In genomic region chr3:145992796-145993195, GRCm38 (mm10) we compare ENCODE assay signal across 9 mouse cellular contexts. TPM values are rescaled to one million over a fixed set of nuclear protein-coding genes. Genes with fewer than 3 reads are reported as not detected.
DNase-seq lines count a peak whose midpoint lies in the region; ATAC-seq and TF ChIP-seq lines count a peak whose summit lies in the region.
"Had no signal": no experiment of that assay in that cellular context is flagged by ENCODE, and none has a peak within 500 bp of the region (broad histone marks: within the 10 kb centered on the region; RNA-seq: fewer than 3 reads in every experiment).

No protein-coding gene starts in this region.

- no peaks in the 10 kb centered on the region for H3K9me3 ChIP-seq in limb, embryonic 14.5 days (ENCODE audit: control insufficient read depth, low read length)
- H3K9me3 ChIP-seq in limb, embryonic 10.5 days (replicated peaks): no peaks in the 10 kb centered on the region
- no peaks in the 10 kb centered on the region for H3K9me3 ChIP-seq in heart, embryonic 15.5 days (replicated peaks)

- no peak overlapping the region for H3K9ac ChIP-seq in limb, embryonic 14.5 days (ENCODE audit: low read depth, low read length, severe bottlenecking)
- peak overlapping the region; percentile 29; the same call in 1 of the 2 replicates for H3K9ac ChIP-seq in heart, embryonic 15.5 days

- TF ChIP-seq POLR2A in limb, embryonic 14.5 days (IDR thresholded peaks at IDR 0.05; ENCODE audit: borderline replicate concordance, extremely low read depth, insufficient read depth, insufficient read length): no peak

- no peak for ATAC-seq in limb, embryonic 14.5 days (ENCODE audit: low FRiP score, low read depth)
- ATAC-seq in heart, embryonic 15.5 days (replicated peaks; ENCODE audit: insufficient number of reproducible peaks, insufficient read depth, low FRiP score, low read depth): no peak

- intact Hi-C loops in left cerebral cortex, postnatal 10 days (cut with DNase I): no loop called here

- peak; percentile 40 for DNase-seq in limb, embryonic 14.5 days (ENCODE audit: low spot score)
- DNase-seq in limb, embryonic 10.5 days (ENCODE audit: low spot score): no peak
- DNase-seq in adrenal gland, postnatal 36 days: peak; percentile 51 to 68
- peak; percentile 84 for DNase-seq in lung, postnatal 10 days
- DNase-seq in thymus, postnatal 14 days: no peak
- no peak for DNase-seq in left cerebral cortex, postnatal 10 days (ENCODE audit: extremely low spot score in 1 of 2, low spot score in 2 of 2)
- no peak for DNase-seq in right cerebral cortex, postnatal 4 days
- DNase-seq: cerebellum, adult 11 months had no signal

- H3K27ac ChIP-seq in limb, embryonic 14.5 days (replicated peaks; ENCODE audit: low read depth, low read length): no peak overlapping the region
- no peak overlapping the region for H3K27ac ChIP-seq in limb, embryonic 10.5 days
- peak overlapping the region; percentile 67 for H3K27ac ChIP-seq in heart, embryonic 15.5 days

- peaks cover 22% of the 10 kb centered on the region for H3K4me1 ChIP-seq in limb, embryonic 14.5 days (ENCODE audit: control insufficient read depth, insufficient read depth, low read length)
- peaks cover 25% of the 10 kb centered on the region for H3K4me1 ChIP-seq in limb, embryonic 10.5 days
- peaks cover 30% of the 10 kb centered on the region for H3K4me1 ChIP-seq in heart, embryonic 15.5 days (replicated peaks)

- H3K4me3 ChIP-seq in limb, embryonic 14.5 days (replicated peaks; ENCODE audit: low read length): no peak overlapping the region
- H3K4me3 ChIP-seq in limb, embryonic 10.5 days: no peak overlapping the region
- H3K4me3 ChIP-seq in heart, embryonic 15.5 days: peak overlapping the region; percentile 51

- peaks cover 3% of the 10 kb centered on the region; the same call in 1 of the 2 replicates for H3K36me3 ChIP-seq in limb, embryonic 14.5 days (ENCODE audit: control insufficient read depth, insufficient read depth, low read length)
- peaks cover 4% of the 10 kb centered on the region; the same call in 1 of the 2 replicates for H3K36me3 ChIP-seq in limb, embryonic 10.5 days
- H3K36me3 ChIP-seq in heart, embryonic 15.5 days: no peaks in the 10 kb centered on the region

- no peak overlapping the region for H3K4me2 ChIP-seq in limb, embryonic 14.5 days (replicated peaks; ENCODE audit: low read depth, low read length, severe bottlenecking)
- peak overlapping the region; percentile 65 for H3K4me2 ChIP-seq in heart, embryonic 15.5 days

- 71% methylated on average over 10 of the region's 10 CpGs for WGBS in limb, embryonic 14.5 days
- WGBS in limb, embryonic 10.5 days: 96% methylated on average over 10 of the region's 10 CpGs
- 42% methylated on average over 10 of the region's 10 CpGs for WGBS in heart, embryonic 15.5 days

- H3K27me3 ChIP-seq in limb, embryonic 14.5 days (ENCODE audit: control insufficient read depth, insufficient read depth, low read length): no peaks in the 10 kb centered on the region
- H3K27me3 ChIP-seq in limb, embryonic 10.5 days (ENCODE audit: low read depth, poor library complexity, severe bottlenecking): peaks cover 10% of the 10 kb centered on the region
- no peaks in the 10 kb centered on the region for H3K27me3 ChIP-seq in heart, embryonic 15.5 days

RNA-seq across cellular contexts. Expression of gene Syde2, which starts 5.1 kb away (rescaled TPM):
- polyA plus RNA-seq in limb, embryonic 14.5 days (2012; rRNA removed): 5.3 and 6.0 TPM in 2 replicates
- 2.6 and 2.8 TPM in 2 replicates for polyA plus RNA-seq in limb, embryonic 14.5 days (2014; fragmentation: Nextera tagmentation; extraction: Ambion mirVana)
- 1.2 and 1.3 TPM in 2 replicates for polyA plus RNA-seq in limb, embryonic 10.5 days (2016; fragmentation: Nextera tagmentation; extraction: Ambion mirVana)
- total RNA-seq in adrenal gland, postnatal 36 days (2021): 1 to 10 TPM; 6.0 to 7.7 TPM
- polyA plus RNA-seq in heart, embryonic 15.5 days (2015; fragmentation: Nextera tagmentation; extraction: Ambion mirVana): 8.3 and 8.6 TPM in 2 replicates
- total RNA-seq in left cerebral cortex, postnatal 10 days (2021): 1 to 10 TPM; 3.1 to 4.3 TPM

RNA-seq across cellular contexts. Expression of gene 2410004B18Rik, which starts 55.0 kb away (rescaled TPM):
- polyA plus RNA-seq in limb, embryonic 14.5 days (2012; rRNA removed): 25.9 and 31.2 TPM in 2 replicates
- polyA plus RNA-seq in limb, embryonic 14.5 days (2014; fragmentation: Nextera tagmentation; extraction: Ambion mirVana): 45.6 and 47.8 TPM in 2 replicates
- 50.1 and 52.4 TPM in 2 replicates for polyA plus RNA-seq in limb, embryonic 10.5 days (2016; fragmentation: Nextera tagmentation; extraction: Ambion mirVana)
- 10 to 100 TPM; 22.3 to 22.8 TPM for total RNA-seq in adrenal gland, postnatal 36 days (2021)
- polyA plus RNA-seq in heart, embryonic 15.5 days (2015; fragmentation: Nextera tagmentation; extraction: Ambion mirVana): 39.3 and 45.4 TPM in 2 replicates
- 10 to 100 TPM; 41.2 to 47.4 TPM for total RNA-seq in left cerebral cortex, postnatal 10 days (2021)

Comparison
In these comparisons a context has a peak if more than half of its experiments do, and no peak if none do; other contexts are left out.
1. DNase-seq: peak in limb, embryonic 14.5 days (single experiment), adrenal gland, postnatal 36 days (2 of 2) and lung, postnatal 10 days (single experiment); none in limb, embryonic 10.5 days (single experiment), thymus, postnatal 14 days (single experiment), left cerebral cortex, postnatal 10 days (0 of 2) and right cerebral cortex, postnatal 4 days (single experiment).